ENCODE assay signal across 8 mouse cellular contexts in genomic region chr8:70268799-70269565, GRCm38 (mm10). TPM values are rescaled to one million over a fixed set of nuclear protein-coding genes. Genes with fewer than 3 reads are reported as not detected.
A peak's percentile ranks its signal among the peaks of the same experiment; 100 is the strongest.
DNase-seq lines count a peak whose midpoint lies in the region; ATAC-seq and TF ChIP-seq lines count a peak whose summit lies in the region.

No protein-coding gene starts in this region.

- H3K9me3 ChIP-seq in lung, embryonic 14.5 days (ENCODE audit: low read depth, low read length): no peaks in the 10 kb centered on the region

- DNase-seq in cerebellum, postnatal 14 days: peak; percentile 26 to 59
- no peak for DNase-seq in cerebellum, adult 9-10 months
- no peak for DNase-seq in lung, adult 2 months
- DNase-seq in lung, adult 18-20 months: no peak
- DNase-seq in lung, embryonic 14.5 days: peak; percentile 34
- peak; percentile 29 for DNase-seq in splenic B cell, adult 2 months (ENCODE audit: low read depth, low spot score)
- DNase-seq in ovary, postnatal 10 days (ENCODE audit: low spot score): no peak

- peak; percentile 72 for TF ChIP-seq CTCF in lung, adult 2 months (IDR thresholded peaks at IDR 0.05; ENCODE audit: insufficient read depth, low read length)
- peak; percentile 52 for TF ChIP-seq CTCF in lung, embryonic 14.5 days (IDR thresholded peaks at IDR 0.05; ENCODE audit: low read depth)

- H3K4me3 ChIP-seq in lung, adult 2 months (replicated peaks; ENCODE audit: extremely low read depth, low read depth, low read length): no peak overlapping the region
- no peak overlapping the region for H3K4me3 ChIP-seq in lung, embryonic 14.5 days (ENCODE audit: low read depth, low read length)

- ATAC-seq in granulocyte monocyte progenitor cell, adult 5-6 weeks (replicated peaks; ENCODE audit: poor library complexity, severe bottlenecking): peak; percentile 57
- no peak for ATAC-seq in lung, embryonic 14.5 days (ENCODE audit: insufficient read depth)

- no peak overlapping the region for H3K4me2 ChIP-seq in lung, embryonic 14.5 days

- 19% methylated on average over 11 of the region's 11 CpGs for WGBS in lung, adult 2 months
- WGBS in lung, embryonic 14.5 days: 42% methylated on average over 11 of the region's 11 CpGs

- no peak for TF ChIP-seq POLR2A in lung, adult 2 months (IDR thresholded peaks at IDR 0.05; ENCODE audit: borderline replicate concordance, extremely low read depth, low read depth, low read length)

- H3K4me1 ChIP-seq in lung, adult 2 months (ENCODE audit: control insufficient read depth, insufficient read depth, low read length): peaks cover 6% of the 10 kb centered on the region; the same call in 1 of the 2 replicates
- no peaks in the 10 kb centered on the region for H3K4me1 ChIP-seq in lung, embryonic 14.5 days (ENCODE audit: insufficient read depth)

- H3K27ac ChIP-seq in lung, embryonic 14.5 days (ENCODE audit: low read depth): no peak overlapping the region

- H3K36me3 ChIP-seq in lung, embryonic 14.5 days (ENCODE audit: insufficient read depth): peaks cover 16% of the 10 kb centered on the region
- H3K36me3 ChIP-seq in splenic B cell, adult 2 months (ENCODE audit: control insufficient read depth, insufficient read depth, low read length, poor library complexity, severe bottlenecking): 0 out of 2 replicates have a peak, but pooled peaks cover 2% of the 10 kb centered on the region

- H3K9ac ChIP-seq in lung, embryonic 14.5 days: no peak overlapping the region

- no peaks in the 10 kb centered on the region for H3K27me3 ChIP-seq in lung, embryonic 14.5 days (ENCODE audit: insufficient read depth, low read length)
- no peaks in the 10 kb centered on the region; the same call in 1 of the 2 replicates for H3K27me3 ChIP-seq in splenic B cell, adult 2 months (ENCODE audit: control insufficient read depth, insufficient read depth, low read length, poor library complexity, severe bottlenecking)

RNA-seq across cellular contexts. Expression of gene Homer3, which starts 13.6 kb away (rescaled TPM):
- polyA plus RNA-seq in lung, adult 2 months (2012; rRNA removed): 75.0 and 111 TPM in 2 replicates
- 5.4 and 12.3 TPM in 2 replicates for total RNA-seq in granulocyte monocyte progenitor cell, adult 5-6 weeks (2014; fragmentation: Nextera tagmentation)
- total RNA-seq in granulocyte monocyte progenitor cell, adult 5-6 weeks (2017): 6.5 and 12.3 TPM in 2 replicates
- polyA plus RNA-seq in lung, embryonic 14.5 days (2014; fragmentation: Nextera tagmentation; extraction: Ambion mirVana): 66.4 and 77.9 TPM in 2 replicates

RNA-seq across cellular contexts. Expression of gene Ddx49, which starts 33.3 kb away (rescaled TPM):
- 37.2 and 43.0 TPM in 2 replicates for polyA plus RNA-seq in lung, adult 2 months (2012; rRNA removed)
- total RNA-seq in granulocyte monocyte progenitor cell, adult 5-6 weeks (2014; fragmentation: Nextera tagmentation): 45.9 and 66.8 TPM in 2 replicates
- total RNA-seq in granulocyte monocyte progenitor cell, adult 5-6 weeks (2017): 139 and 177 TPM in 2 replicates
- polyA plus RNA-seq in lung, embryonic 14.5 days (2014; fragmentation: Nextera tagmentation; extraction: Ambion mirVana): 46.1 and 47.9 TPM in 2 replicates

RNA-seq across cellular contexts. Expression of gene Cope, which starts 33.3 kb away (rescaled TPM):
- 308 and 342 TPM in 2 replicates for polyA plus RNA-seq in lung, adult 2 months (2012; rRNA removed)
- 209 and 240 TPM in 2 replicates for total RNA-seq in granulocyte monocyte progenitor cell, adult 5-6 weeks (2014; fragmentation: Nextera tagmentation)
- 132 and 155 TPM in 2 replicates for total RNA-seq in granulocyte monocyte progenitor cell, adult 5-6 weeks (2017)
- 286 and 303 TPM in 2 replicates for polyA plus RNA-seq in lung, embryonic 14.5 days (2014; fragmentation: Nextera tagmentation; extraction: Ambion mirVana)

RNA-seq across cellular contexts. Expression of gene Armc6, which starts 34.7 kb away (rescaled TPM):
- 14.5 and 15.1 TPM in 2 replicates for polyA plus RNA-seq in lung, adult 2 months (2012; rRNA removed)
- total RNA-seq in granulocyte monocyte progenitor cell, adult 5-6 weeks (2014; fragmentation: Nextera tagmentation): 4.9 and 6.9 TPM in 2 replicates
- 8.0 and 9.4 TPM in 2 replicates for total RNA-seq in granulocyte monocyte progenitor cell, adult 5-6 weeks (2017)
- 27.8 and 28.6 TPM in 2 replicates for polyA plus RNA-seq in lung, embryonic 14.5 days (2014; fragmentation: Nextera tagmentation; extraction: Ambion mirVana)

RNA-seq across cellular contexts. Expression of gene Sugp2, which starts 35.0 kb away (rescaled TPM):
- polyA plus RNA-seq in lung, adult 2 months (2012; rRNA removed): 26.6 and 31.0 TPM in 2 replicates
- 62.5 and 68.0 TPM in 2 replicates for total RNA-seq in granulocyte monocyte progenitor cell, adult 5-6 weeks (2014; fragmentation: Nextera tagmentation)
- 26.0 and 56.4 TPM in 2 replicates for total RNA-seq in granulocyte monocyte progenitor cell, adult 5-6 weeks (2017)
- 33.4 and 33.5 TPM in 2 replicates for polyA plus RNA-seq in lung, embryonic 14.5 days (2014; fragmentation: Nextera tagmentation; extraction: Ambion mirVana)

Comparison
In these comparisons a context has a peak if more than half of its experiments do, and no peak if none do; other contexts are left out.
1. DNase-seq: peak in cerebellum, postnatal 14 days (2 of 2), lung, embryonic 14.5 days (single experiment) and splenic B cell, adult 2 months (single experiment); none in cerebellum, adult 9-10 months (single experiment), lung, adult 2 months (single experiment), lung, adult 18-20 months (0 of 2) and ovary, postnatal 10 days (single experiment).